Mouse (Mus musculus) intestine, embryonic 15.5 days (tissue): ENCODE measurements around the gene Cdc42se1. TPM values are rescaled to one million over a fixed set of nuclear protein-coding genes. Genes with fewer than 3 reads are reported as not detected.

Experiments
- ATAC-seq: fragments of 200-750 bp; cut with Nextera tagmentation; 2 replicates; pipeline ENCODE4 v1.8.0; 2017; ENCODE audit warnings: moderate TSS enrichment, moderate library complexity
- H3K27ac ChIP-seq: fragments of 300-500 bp; sonication (generic); 2 replicates; pipeline ENCODE4 v1.5.1; 2015; ENCODE audit warnings: mild to moderate bottlenecking, inconsistent platforms
- H3K27me3 ChIP-seq: fragments of 300-500 bp; sonication (generic); replicated peaks from 2 replicates; pipeline ENCODE4 v1.6.1; 2015; ENCODE audit warnings: inconsistent platforms
- H3K36me3 ChIP-seq: fragments of 300-500 bp; sonication (generic); 2 replicates; pipeline ENCODE4 v1.6.1; 2015; ENCODE audit warnings: inconsistent platforms
- H3K4me1 ChIP-seq: fragments of 300-500 bp; sonication (generic); replicated peaks from 2 replicates; pipeline ENCODE4 v1.6.1; 2015; ENCODE audit warnings: inconsistent platforms
- H3K4me2 ChIP-seq: fragments of 300-500 bp; sonication (generic); replicated peaks from 2 replicates; pipeline ENCODE4 v1.6.1; 2015; ENCODE audit warnings: mild to moderate bottlenecking, inconsistent platforms
- H3K4me3 ChIP-seq: fragments of 300-500 bp; sonication (generic); replicated peaks from 2 replicates; pipeline ENCODE4 v1.5.1; 2015; ENCODE audit warnings: inconsistent platforms
- H3K9ac ChIP-seq: fragments of 300-500 bp; sonication (generic); 2 replicates; pipeline ENCODE4 v1.6.1; 2015; ENCODE audit warnings: inconsistent platforms
- H3K9me3 ChIP-seq: fragments of 300-500 bp; sonication (generic); 2 replicates; pipeline ENCODE4 v1.6.1; 2016; ENCODE audit warnings: inconsistent platforms
- WGBS: fragments of 180-500 bp; shearing (Covaris S2); methylation state at CpG from one replicate; pipeline ENCODE4 v1.1.7; 2015; 5-methylcytosine and 5-hydroxymethylcytosine counted together
- polyA plus RNA-seq: library from polyadenylated mRNA; unstranded; fragments of >200 nt; fragmentation: Nextera tagmentation; extraction: Ambion mirVana; gene quantifications from 2 replicates; pipeline ENCODE4 v1.2.1, GENCODE M21; 2015

Cdc42se1 gene
- polyA plus RNA-seq, 1 experiment from 2014 or later, result 74.3 TPM

GRCm38 (mm10) chr3:95282865-95283588, 54.5 kb downstream of the Cdc42se1 start:
- Histone ChIP-seq H3K27ac (peak overlapping the region; percentile 97), H3K4me3 (peak overlapping the region; percentile 60), H3K9me3 (no peaks in the 10 kb centered on the region), H3K4me2 (peak overlapping the region; percentile 79), H3K9ac (peak overlapping the region; percentile 78), H3K27me3 (no peaks in the 10 kb centered on the region), H3K36me3 (peaks cover 5% of the 10 kb centered on the region; the same call in 1 of the 2 replicates), H3K4me1 (peaks cover 15% of the 10 kb centered on the region)
- WGBS, result under 1% methylated on average over 51 of the region's 51 CpGs
- ATAC-seq, result peak; percentile 74

GRCm38 (mm10) chr3:95283589-95283941, 55.0 kb downstream of the Cdc42se1 start:
- 3% methylated on average over 7 of the region's 7 CpGs for WGBS
- peak overlapping the region; percentile 78 for H3K9ac ChIP-seq

GRCm38 (mm10) chr3:95284062-95284461, 55.5 kb downstream of the Cdc42se1 start:
- WGBS, result 0% methylated on average over 1 of the region's 1 CpGs
- peak overlapping the region; percentile 78 for H3K9ac ChIP-seq
- H3K36me3 ChIP-seq, result peaks cover 9% of the 10 kb centered on the region
- peaks cover 15% of the 10 kb centered on the region for H3K4me1 ChIP-seq
- ATAC-seq, result no peak
- peak overlapping the region; percentile 79 for H3K4me2 ChIP-seq
- no peaks in the 10 kb centered on the region for H3K27me3 ChIP-seq
- peak overlapping the region; percentile 97 for H3K27ac ChIP-seq
- peak overlapping the region; percentile 60 for H3K4me3 ChIP-seq
- H3K9me3 ChIP-seq, result no peaks in the 10 kb centered on the region

More at GRCm38 (mm10) chr3:95283589-95283941, 55.0 kb downstream of the Cdc42se1 start:
- Histone ChIP-seq H3K36me3 (peaks cover 7% of the 10 kb centered on the region), H3K4me3 (peak overlapping the region; percentile 60), H3K9me3 (no peaks in the 10 kb centered on the region), H3K4me1 (peaks cover 15% of the 10 kb centered on the region), H3K4me2 (peak overlapping the region; percentile 79), H3K27ac (peak overlapping the region; percentile 97), H3K27me3 (no peaks in the 10 kb centered on the region)
- no peak for ATAC-seq

DNA sequence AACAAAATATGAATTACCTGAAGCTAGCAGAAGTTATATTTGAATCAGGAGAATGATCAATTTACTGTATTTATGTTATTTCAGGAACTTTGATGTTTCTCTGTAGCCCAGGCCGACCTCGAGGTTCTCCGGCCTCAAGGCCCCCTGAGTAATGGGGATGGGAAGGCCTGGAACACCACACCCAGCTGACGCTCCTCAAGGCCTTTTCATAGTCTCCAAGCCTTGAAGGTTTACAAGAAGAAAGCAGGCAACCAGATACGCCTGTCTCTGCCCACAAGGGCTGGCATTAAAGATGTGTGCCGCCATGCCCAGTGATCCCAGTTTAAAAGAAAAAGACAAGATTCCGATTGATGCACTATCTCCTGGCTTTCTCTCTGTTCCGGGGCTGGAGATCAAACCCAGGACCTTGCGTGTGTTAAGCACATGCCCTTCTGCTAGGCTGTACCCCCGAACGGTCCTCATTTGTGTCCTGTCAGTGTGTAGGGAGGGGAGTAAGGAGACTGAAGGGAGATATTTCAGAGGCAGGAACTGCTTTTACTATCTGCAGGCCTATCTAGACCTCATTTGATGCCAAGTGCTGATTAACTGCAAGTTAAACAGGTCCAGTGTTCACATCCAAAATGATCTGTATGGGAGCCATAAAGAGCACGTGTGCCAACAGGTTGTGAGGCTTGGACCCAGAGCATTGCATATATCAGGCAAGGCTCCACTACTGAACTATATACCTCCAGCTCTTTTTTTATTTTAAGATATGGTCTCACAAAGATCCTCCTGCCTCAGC, 56.2 kb downstream of the Cdc42se1 start:
- Histone ChIP-seq H3K4me1 (peaks cover 15% of the 10 kb centered on the region), H3K4me3 (peak overlapping the region; percentile 60; the same call in 1 of the 2 replicates), H3K36me3 (peaks cover 9% of the 10 kb centered on the region), H3K4me2 (peak overlapping the region; percentile 79), H3K27me3 (no peaks in the 10 kb centered on the region), H3K27ac (no peak overlapping the region), H3K9ac (no peak overlapping the region), H3K9me3 (no peaks in the 10 kb centered on the region)
- ATAC-seq, result no peak
- WGBS, result 83% methylated on average over 12 of the region's 12 CpGs

- no peak for ATAC-seq
- Histone ChIP-seq H3K4me1 (peaks cover 15% of the 10 kb centered on the region), H3K4me3 (no peak overlapping the region), H3K27me3 (no peaks in the 10 kb centered on the region), H3K4me2 (no peak overlapping the region), H3K36me3 (peaks cover 9% of the 10 kb centered on the region), H3K9ac (0 out of 2 replicates have a peak overlapping the region, but pooled peaks have one; percentile 10), H3K27ac (no peak overlapping the region), H3K9me3 (no peaks in the 10 kb centered on the region)
- 87% methylated on average over 5 of the region's 5 CpGs for WGBS
These were observed 56.9 kb downstream of the Cdc42se1 start for GRCm38 (mm10) chr3:95285390-95285789.

Other genes with a start within 250 kb of the Cdc42se1 start
- gene Zfp687, start 213.3 kb upstream of the Cdc42se1 start, polyA plus RNA-seq, result 17.4 and 19.9 TPM in 2 replicates
- gene Psmd4, start 186.1 kb upstream of the Cdc42se1 start, polyA plus RNA-seq, result 205 and 218 TPM in 2 replicates
- 15.7 and 15.9 TPM in 2 replicates for gene Pip5k1a, start 121.8 kb upstream of the Cdc42se1 start, polyA plus RNA-seq
- 112 and 113 TPM in 2 replicates for gene Vps72, start 117.7 kb upstream of the Cdc42se1 start, polyA plus RNA-seq
- gene Tmod4, start 104.3 kb upstream of the Cdc42se1 start, polyA plus RNA-seq, result 0.83 and 0.99 TPM in 2 replicates
- gene Scnm1, start 94.7 kb upstream of the Cdc42se1 start, polyA plus RNA-seq, result 57.0 and 62.3 TPM in 2 replicates
- gene Lysmd1, start 94.6 kb upstream of the Cdc42se1 start, polyA plus RNA-seq, result 10.3 and 10.7 TPM in 2 replicates
- gene Tnfaip8l2, start 86.4 kb upstream of the Cdc42se1 start, polyA plus RNA-seq, result 4.3 and 5.3 TPM in 2 replicates
- 4.3 and 4.8 TPM in 2 replicates for gene Sema6c, start 68.3 kb upstream of the Cdc42se1 start, polyA plus RNA-seq
- gene Gabpb2, start 10.8 kb upstream of the Cdc42se1 start, polyA plus RNA-seq, result 8.0 and 8.5 TPM in 2 replicates
- 19.0 and 20.2 TPM in 2 replicates for gene Mllt11, start 3.4 kb downstream of the Cdc42se1 start, polyA plus RNA-seq
- gene Gm128, start 12.9 kb downstream of the Cdc42se1 start, polyA plus RNA-seq, result 0.16 and 0.20 TPM in 2 replicates
- 0.36 and 0.56 TPM in 2 replicates for gene Bnipl, start 22.5 kb downstream of the Cdc42se1 start, polyA plus RNA-seq
- gene Mindy1, start 52.6 kb downstream of the Cdc42se1 start, polyA plus RNA-seq, result 36.1 and 38.4 TPM in 2 replicates
- 15.5 and 15.7 TPM in 2 replicates for gene Prune1, start 53.3 kb downstream of the Cdc42se1 start, polyA plus RNA-seq
- gene Anxa9, start 78.4 kb downstream of the Cdc42se1 start, polyA plus RNA-seq, result 1.4 and 1.6 TPM in 2 replicates
- gene Cers2, start 86.1 kb downstream of the Cdc42se1 start, polyA plus RNA-seq, result 146 and 148 TPM in 2 replicates
- 29.2 and 31.2 TPM in 2 replicates for gene Setdb1, start 128.5 kb downstream of the Cdc42se1 start, polyA plus RNA-seq
- not detected in 2 replicates for gene 4930558C23Rik, start 174.1 kb downstream of the Cdc42se1 start, polyA plus RNA-seq
- gene Arnt, start 205.7 kb downstream of the Cdc42se1 start, polyA plus RNA-seq, result 32.8 and 34.6 TPM in 2 replicates